Mouse (Mus musculus): ENCODE measurements around the gene Cd3g. TPM values are rescaled to one million over a fixed set of nuclear protein-coding genes. Genes with fewer than 3 reads are reported as not detected.

The Cd3g gene
- polyA plus RNA-seq, 1 experiment: not detected

GRCm38 (mm10) chr9:45007404-45007803 lies 27.2 kb upstream of the Cd3g start:
- no peak for DNase-seq (ENCODE audit: low read depth)
- TF ChIP-seq CTCF (IDR thresholded peaks at IDR 0.05; ENCODE audit: borderline replicate concordance, extremely low read depth, insufficient read depth, insufficient read length): no peak
- TF ChIP-seq POLR2A (IDR thresholded peaks at IDR 0.05; ENCODE audit: borderline replicate concordance, extremely low read depth, insufficient read depth, insufficient read length, poor library complexity, severe bottlenecking): no peak

DNA sequence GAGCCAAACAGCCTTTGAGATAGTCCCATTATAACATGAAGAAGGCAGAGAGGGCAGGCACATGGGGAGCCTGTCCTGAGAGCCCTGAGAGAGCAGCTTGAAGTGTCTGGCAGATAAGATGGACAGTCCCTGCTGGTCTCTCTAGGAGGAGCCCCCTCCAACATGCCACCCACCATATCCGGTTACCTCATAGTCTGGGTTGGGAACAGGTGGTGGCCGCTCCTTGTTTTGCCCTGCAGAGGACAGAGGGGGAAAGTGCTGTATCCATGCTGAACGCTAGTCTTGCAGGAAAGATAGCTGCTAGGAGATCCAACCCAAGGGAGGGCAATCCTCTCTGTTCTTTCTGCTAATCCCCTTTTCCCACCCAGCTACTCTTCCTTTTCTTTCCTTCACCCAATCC lies 20.0 kb upstream of the Cd3g start:
- no peak for TF ChIP-seq CTCF (IDR thresholded peaks at IDR 0.05; ENCODE audit: borderline replicate concordance, extremely low read depth, insufficient read depth, insufficient read length)
- no peak for TF ChIP-seq POLR2A (IDR thresholded peaks at IDR 0.05; ENCODE audit: borderline replicate concordance, extremely low read depth, insufficient read depth, insufficient read length, poor library complexity, severe bottlenecking)
- DNase-seq (ENCODE audit: low read depth): no peak

GRCm38 (mm10) chr9:44999776-45000175 lies 19.5 kb upstream of the Cd3g start:
- DNase-seq (ENCODE audit: low read depth): no peak
- TF ChIP-seq POLR2A (IDR thresholded peaks at IDR 0.05; ENCODE audit: borderline replicate concordance, extremely low read depth, insufficient read depth, insufficient read length, poor library complexity, severe bottlenecking): no peak
- no peak for TF ChIP-seq CTCF (IDR thresholded peaks at IDR 0.05; ENCODE audit: borderline replicate concordance, extremely low read depth, insufficient read depth, insufficient read length)

GRCm38 (mm10) chr9:44999171-44999570 lies 18.9 kb upstream of the Cd3g start:
- no peak for TF ChIP-seq CTCF (IDR thresholded peaks at IDR 0.05; ENCODE audit: borderline replicate concordance, extremely low read depth, insufficient read depth, insufficient read length)
- no peak for TF ChIP-seq POLR2A (IDR thresholded peaks at IDR 0.05; ENCODE audit: borderline replicate concordance, extremely low read depth, insufficient read depth, insufficient read length, poor library complexity, severe bottlenecking)
- DNase-seq (ENCODE audit: low read depth): no peak

- TF ChIP-seq POLR2A (IDR thresholded peaks at IDR 0.05; ENCODE audit: borderline replicate concordance, extremely low read depth, insufficient read depth, insufficient read length, poor library complexity, severe bottlenecking) (no peak), CTCF (IDR thresholded peaks at IDR 0.05; ENCODE audit: borderline replicate concordance, extremely low read depth, insufficient read depth, insufficient read length) (no peak)
- DNase-seq (ENCODE audit: low read depth): no peak
These were observed 17.9 kb upstream of the Cd3g start for GRCm38 (mm10) chr9:44998138-44998537.

DNA sequence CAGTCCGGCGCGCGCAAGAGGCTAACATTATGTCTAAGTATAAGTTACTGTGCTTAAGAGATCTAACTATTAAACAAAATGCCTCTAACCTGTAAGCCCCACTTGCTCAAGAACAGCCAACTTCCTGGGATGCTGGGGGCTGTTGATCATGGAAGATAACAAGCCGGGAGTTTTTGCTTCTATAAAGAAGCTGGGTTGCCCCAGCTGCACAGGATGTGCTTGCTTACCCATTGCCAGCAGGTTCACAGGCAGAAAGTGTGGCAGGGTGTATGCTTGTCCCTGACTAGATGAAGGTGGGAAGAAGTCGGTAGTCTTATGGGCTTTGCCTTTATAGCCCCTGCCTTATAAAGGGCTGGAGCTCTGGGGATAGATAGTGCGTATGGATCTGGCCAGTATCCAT lies 16.4 kb upstream of the Cd3g start:
- no peak for DNase-seq (ENCODE audit: low read depth)
- TF ChIP-seq POLR2A (IDR thresholded peaks at IDR 0.05; ENCODE audit: borderline replicate concordance, extremely low read depth, insufficient read depth, insufficient read length, poor library complexity, severe bottlenecking): no peak

DNA sequence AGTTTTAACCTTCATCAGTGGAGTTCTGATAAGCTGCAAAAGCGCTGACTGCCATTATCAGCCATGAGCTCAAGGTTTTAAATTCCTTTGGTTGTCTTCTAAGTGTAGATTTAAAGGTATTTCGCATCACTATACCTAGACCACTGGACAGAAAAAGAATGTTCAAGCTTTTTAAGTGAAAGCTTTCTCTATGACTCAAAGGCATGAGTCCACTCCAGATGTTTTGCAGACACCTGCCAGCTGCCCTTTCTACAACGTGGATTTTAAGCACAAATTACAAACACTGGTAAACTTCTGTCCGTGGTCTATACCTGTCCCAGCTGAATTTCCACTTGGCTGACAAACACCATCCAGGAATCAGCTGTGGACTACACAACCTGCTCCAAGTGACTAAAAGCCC lies 14.7 kb upstream of the Cd3g start:
- no peak for TF ChIP-seq POLR2A (IDR thresholded peaks at IDR 0.05; ENCODE audit: borderline replicate concordance, extremely low read depth, insufficient read depth, insufficient read length, poor library complexity, severe bottlenecking)
- DNase-seq (ENCODE audit: low read depth): no peak

- DNase-seq (ENCODE audit: low read depth): no peak
- no peak for TF ChIP-seq CTCF (IDR thresholded peaks at IDR 0.05; ENCODE audit: borderline replicate concordance, extremely low read depth, insufficient read depth, insufficient read length)
- TF ChIP-seq POLR2A (IDR thresholded peaks at IDR 0.05; ENCODE audit: borderline replicate concordance, extremely low read depth, insufficient read depth, insufficient read length, poor library complexity, severe bottlenecking): no peak
These were observed 13.0 kb upstream of the Cd3g start for GRCm38 (mm10) chr9:44993268-44993667.

DNA sequence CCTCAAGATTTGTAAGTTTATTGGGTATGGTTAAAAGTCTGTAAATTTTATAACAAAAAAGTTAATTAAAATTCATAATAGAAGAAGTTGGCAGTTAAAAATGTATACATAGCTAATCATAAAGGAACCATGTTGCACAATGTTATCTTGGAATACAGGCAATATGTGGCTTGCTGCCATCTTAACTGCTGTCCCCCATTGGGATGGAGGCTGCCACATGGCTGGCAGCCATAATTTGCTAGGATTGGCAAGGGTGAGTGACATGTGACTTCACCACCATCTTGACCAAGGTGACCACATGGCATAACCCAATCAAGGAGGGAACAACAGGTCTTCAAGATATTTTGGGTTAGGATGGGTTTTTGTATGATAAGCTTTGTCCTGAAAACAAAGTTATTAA lies 12.0 kb upstream of the Cd3g start:
- DNase-seq (ENCODE audit: low read depth): no peak
- TF ChIP-seq POLR2A (IDR thresholded peaks at IDR 0.05; ENCODE audit: borderline replicate concordance, extremely low read depth, insufficient read depth, insufficient read length, poor library complexity, severe bottlenecking): no peak
- no peak for TF ChIP-seq CTCF (IDR thresholded peaks at IDR 0.05; ENCODE audit: borderline replicate concordance, extremely low read depth, insufficient read depth, insufficient read length)

DNA sequence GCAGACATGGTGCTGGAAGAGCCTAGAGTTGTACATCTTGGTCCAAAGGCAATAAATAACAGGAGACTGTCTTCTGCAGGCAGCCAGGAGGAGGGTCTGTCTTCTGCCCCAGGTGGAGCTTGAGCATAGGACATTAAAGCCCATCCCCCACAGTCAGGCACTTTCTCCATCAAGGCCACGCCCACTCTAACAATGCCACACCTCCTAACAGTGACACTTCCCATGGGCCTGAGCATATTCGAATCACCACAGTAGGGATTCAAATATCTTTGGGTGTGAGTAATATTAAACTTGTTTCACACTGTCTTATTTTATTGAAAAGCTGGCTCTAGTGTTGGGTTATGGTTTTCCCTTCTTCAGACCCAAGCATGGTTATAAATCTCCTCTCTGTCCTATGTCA lies 11.6 kb upstream of the Cd3g start:
- TF ChIP-seq CTCF (IDR thresholded peaks at IDR 0.05; ENCODE audit: borderline replicate concordance, extremely low read depth, insufficient read depth, insufficient read length) (no peak), POLR2A (IDR thresholded peaks at IDR 0.05; ENCODE audit: borderline replicate concordance, extremely low read depth, insufficient read depth, insufficient read length, poor library complexity, severe bottlenecking) (no peak)

GRCm38 (mm10) chr9:44986976-44987375 lies 6.7 kb upstream of the Cd3g start:
- TF ChIP-seq CTCF (IDR thresholded peaks at IDR 0.05; ENCODE audit: borderline replicate concordance, extremely low read depth, insufficient read depth, insufficient read length): no peak
- no peak for TF ChIP-seq POLR2A (IDR thresholded peaks at IDR 0.05; ENCODE audit: borderline replicate concordance, extremely low read depth, insufficient read depth, insufficient read length, poor library complexity, severe bottlenecking)

More for the DNA sequence above, 11.6 kb upstream of the Cd3g start:
- DNase-seq (ENCODE audit: low read depth): no peak

DNA sequence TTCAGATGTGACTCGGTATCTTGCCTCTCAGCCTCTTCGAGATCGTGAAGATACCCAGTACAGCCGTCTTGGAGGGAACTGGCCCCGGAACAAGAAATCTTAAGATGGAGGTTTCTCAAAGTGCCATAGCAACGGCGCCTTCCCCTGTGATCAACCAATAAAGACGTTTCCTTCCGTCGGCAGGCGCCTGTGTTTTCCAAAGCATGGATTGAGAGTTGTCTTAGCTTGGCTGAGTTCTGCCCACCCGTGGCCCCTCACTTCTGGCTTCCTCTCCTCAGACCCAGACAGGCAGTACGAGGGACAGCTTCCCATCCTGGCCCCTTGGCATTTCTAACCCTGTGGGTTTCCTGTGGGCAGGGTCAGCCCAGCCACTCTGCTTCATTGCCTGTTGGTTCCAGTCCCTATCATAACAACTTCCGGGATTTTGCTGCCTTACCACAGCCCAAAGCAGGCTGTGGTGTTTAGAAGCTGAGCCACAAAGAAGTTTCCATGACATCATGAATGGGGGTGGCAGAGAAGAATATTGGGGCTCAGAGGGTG lies 6.1 kb upstream of the Cd3g start:
- DNase-seq (ENCODE audit: low read depth): no peak
- TF ChIP-seq CTCF (IDR thresholded peaks at IDR 0.05; ENCODE audit: borderline replicate concordance, extremely low read depth, insufficient read depth, insufficient read length): no peak
- TF ChIP-seq POLR2A (IDR thresholded peaks at IDR 0.05; ENCODE audit: borderline replicate concordance, extremely low read depth, insufficient read depth, insufficient read length, poor library complexity, severe bottlenecking): no peak

More at GRCm38 (mm10) chr9:44986976-44987375, 6.7 kb upstream of the Cd3g start:
- DNase-seq (ENCODE audit: low read depth): no peak
